Mouse (Mus musculus) cerebellum, postnatal 36 days (tissue): ENCODE data around the gene 9930111J21Rik1.
"Not testable (repeated sequence)": the region's sequence is repeated elsewhere in the genome, so short reads cannot be mapped to it uniquely, and the experiment has no call there.

Experiments
- DNase-seq, 2 experiments: peaks; one replicate each; pipeline ENCODE4 v3.0.0; 2021 to 2022; ENCODE audit warnings: mixed read lengths in 2 of 2

Gene 9930111J21Rik1

DNA sequence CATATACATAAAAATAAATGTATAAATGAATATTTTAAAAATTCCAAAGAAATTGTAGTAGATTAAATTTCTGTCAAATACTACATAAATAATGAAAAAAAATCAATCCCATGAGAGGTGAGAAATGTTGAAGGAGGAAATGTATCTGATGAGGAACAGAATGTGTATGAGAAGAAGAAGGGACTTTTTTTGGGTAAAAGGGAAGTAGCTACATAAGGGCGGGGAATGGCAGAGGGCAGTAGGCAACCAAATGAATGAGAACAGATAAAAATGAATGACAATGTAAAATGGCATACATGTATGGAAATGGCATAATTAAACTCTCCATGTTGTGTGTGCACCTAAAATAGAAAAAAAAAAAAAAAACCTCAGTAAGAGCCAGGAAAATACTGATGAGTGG, 65.6 kb downstream of the 9930111J21Rik1 start:
- no peak for DNase-seq

DNA sequence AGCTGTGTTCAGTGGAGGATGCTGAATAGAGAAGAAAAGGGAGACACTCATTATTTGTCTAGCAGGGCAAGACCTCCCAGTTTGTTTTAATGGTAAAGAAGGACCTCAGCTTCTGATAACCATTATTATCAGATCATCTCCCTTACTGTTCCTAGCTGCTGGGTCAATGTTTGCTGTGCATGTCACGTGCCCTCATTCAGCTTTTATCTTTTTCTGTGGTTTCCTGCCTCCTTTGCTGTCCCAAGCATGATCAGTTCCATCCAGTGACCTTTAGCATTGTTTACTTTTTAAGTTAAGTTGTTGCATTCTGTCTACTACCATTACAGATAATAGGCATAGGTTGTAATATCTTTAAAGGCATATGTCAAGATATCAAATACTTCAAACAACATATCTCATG, 70.7 kb downstream of the 9930111J21Rik1 start:
- DNase-seq = no peak

DNA sequence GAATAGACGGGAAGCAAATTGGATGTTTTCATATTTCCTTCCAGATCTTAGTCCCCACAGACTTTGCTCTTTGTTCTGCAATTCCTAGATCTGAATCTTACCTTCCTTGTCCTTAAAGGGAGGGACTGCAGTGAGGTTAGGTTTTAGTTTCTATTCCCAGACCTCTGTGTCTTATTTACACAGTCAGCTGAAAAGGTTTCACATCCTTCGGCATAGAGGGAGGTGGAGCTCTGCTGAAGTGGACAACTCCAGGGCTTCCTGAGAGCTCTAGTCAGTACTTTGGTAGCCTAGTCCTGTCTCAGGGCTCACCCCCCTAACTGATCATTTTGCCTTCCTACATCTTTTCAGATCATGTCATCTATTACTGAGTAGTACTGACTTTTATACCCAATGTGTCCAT, 77.2 kb downstream of the 9930111J21Rik1 start, which contains the start of gene Gm5431:
Gene Gm5431 (minus strand): TSS at position 194 of the 400 bp plus-strand sequence.
- no peak for DNase-seq

DNA sequence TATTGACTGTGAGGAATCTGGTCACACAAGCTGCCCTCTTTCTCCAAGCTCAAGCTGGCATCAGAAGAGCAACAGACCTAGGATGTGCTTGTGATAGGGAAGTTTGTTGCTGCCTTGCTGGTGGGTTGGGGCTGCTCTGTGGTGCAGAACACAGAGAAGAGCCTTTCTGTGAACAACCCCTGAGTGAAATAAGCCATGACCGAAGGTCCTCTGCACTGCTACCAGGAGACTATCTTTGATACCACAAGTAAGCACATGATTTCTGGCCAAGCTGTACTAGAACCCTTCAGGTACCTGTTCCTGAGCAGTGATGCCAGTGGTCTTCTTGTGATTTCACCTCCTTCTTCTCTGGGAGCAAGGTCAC, 77.6 kb downstream of the 9930111J21Rik1 start:
- DNase-seq = not testable (repeated sequence)

DNA sequence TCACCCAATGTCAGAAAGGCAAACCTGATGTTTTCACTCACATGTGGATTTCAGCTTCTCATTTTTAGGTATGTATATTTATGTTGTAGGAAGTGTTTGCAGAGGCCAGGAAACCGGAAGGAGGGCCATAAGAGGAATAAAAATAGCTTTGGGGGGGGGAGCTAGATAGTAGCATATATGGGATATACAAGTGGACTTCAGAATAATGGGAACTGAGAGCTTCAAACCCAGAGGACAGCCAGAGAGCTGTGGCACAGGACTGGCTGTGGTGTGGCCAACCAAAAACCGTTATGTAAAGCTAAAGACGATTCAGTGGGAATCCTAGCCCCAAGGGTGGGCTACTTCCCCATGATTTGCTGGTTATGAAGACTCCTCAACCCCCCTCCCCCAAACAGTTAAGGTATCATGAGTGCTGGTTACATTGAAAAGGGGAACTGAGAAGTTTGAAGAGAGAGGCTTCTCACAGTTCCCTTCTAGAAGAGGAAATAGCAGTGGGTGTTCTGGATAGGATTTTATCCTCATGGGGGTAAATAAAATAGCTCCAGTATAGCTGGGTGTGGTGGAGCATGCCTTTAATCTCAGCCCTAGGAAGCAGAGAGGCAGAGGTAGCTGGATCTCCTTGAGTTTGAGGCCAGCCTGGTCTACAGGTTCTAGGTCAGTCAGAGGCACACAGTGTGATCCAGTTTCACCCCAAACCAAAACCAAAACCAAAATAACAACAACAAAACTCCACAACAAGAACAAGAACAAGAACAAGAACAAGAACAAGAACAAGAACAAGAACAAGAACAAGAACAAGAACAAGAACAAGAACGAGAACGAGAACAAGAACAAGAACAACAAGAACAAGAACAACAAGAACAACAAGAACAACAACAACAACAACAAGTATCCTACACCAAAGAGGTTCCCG, 78.3 kb downstream of the 9930111J21Rik1 start:
- not testable (repeated sequence) for DNase-seq

DNA sequence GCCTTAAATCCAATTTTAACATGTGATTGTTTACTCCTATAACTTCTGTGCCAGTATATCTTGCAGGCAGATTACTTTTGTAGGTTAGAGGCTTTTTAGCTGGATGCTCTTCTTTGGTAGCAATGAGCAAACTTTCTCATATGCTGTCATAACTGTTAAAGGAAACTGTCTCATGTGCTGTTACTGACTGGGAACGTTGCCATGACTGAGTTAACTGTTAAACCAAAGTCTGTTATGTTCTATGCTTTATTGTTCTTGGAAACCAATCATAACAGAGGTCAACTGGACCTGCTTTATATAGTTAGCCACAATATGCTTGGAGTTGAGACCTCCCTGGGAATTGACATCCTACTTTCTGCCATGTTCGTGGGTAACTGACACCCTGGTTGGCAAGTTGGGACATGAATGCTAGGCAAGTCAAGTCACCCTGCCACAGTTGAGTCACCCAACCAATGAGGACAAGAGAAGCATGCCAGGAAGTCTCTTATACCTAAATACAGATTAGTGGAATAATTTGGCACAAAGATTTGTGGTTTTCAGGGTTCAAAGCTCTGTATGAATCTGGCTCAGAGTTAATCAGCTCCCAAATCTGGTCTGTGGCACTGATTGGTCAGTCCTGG, 80.3 kb downstream of the 9930111J21Rik1 start:
- no peak for DNase-seq
